ENCODE assay signal across 9 mouse cellular contexts in genomic region chr6:30546571-30547273, GRCm38 (mm10). TPM values are rescaled to one million over a fixed set of nuclear protein-coding genes. Genes with fewer than 3 reads are reported as not detected.
DNase-seq lines count a peak whose midpoint lies in the region; ATAC-seq lines count a peak whose summit lies in the region.
"Had no signal": no experiment of that assay in that cellular context is flagged by ENCODE, and none has a peak within 500 bp of the region (broad histone marks: within the 10 kb centered on the region; RNA-seq: fewer than 3 reads in every experiment).

No protein-coding gene starts in this region.

- DNase-seq in heart, adult 11 months, result peak; percentile 81
- no peak for DNase-seq in heart, postnatal 14 days
- peak; percentile 62 for DNase-seq in CD4-positive, CD25-positive, alpha-beta regulatory T cell, adult 2 months (ENCODE audit: low read depth, low spot score)
- DNase-seq in cerebellum, adult 8-10 months, result peak; percentile 41
- peak; percentile 6 to 36 for DNase-seq in monocyte, adult 2 months (ENCODE audit: low read depth in 1 of 2, low spot score in 2 of 2)
- no peak for DNase-seq in layer of hippocampus, postnatal 25 days (ENCODE audit: extremely low spot score in 1 of 2, low spot score in 1 of 2)

- no peaks in the 10 kb centered on the region for H3K9me3 ChIP-seq in limb, embryonic 15.5 days
- H3K9me3 ChIP-seq: G1E had no signal

- H3K27ac ChIP-seq in limb, embryonic 15.5 days, result peak overlapping the region; percentile 83

- no peaks in the 10 kb centered on the region for H3K36me3 ChIP-seq in limb, embryonic 15.5 days
- H3K36me3 ChIP-seq: G1E had no signal

- peak overlapping the region; percentile 41 for H3K4me2 ChIP-seq in limb, embryonic 15.5 days

- H3K9ac ChIP-seq in limb, embryonic 15.5 days, result no peak overlapping the region

- H3K4me1 ChIP-seq in limb, embryonic 15.5 days, result peaks cover 58% of the 10 kb centered on the region

- 9% methylated on average over 17 of the region's 17 CpGs for WGBS in limb, embryonic 15.5 days

- peak overlapping the region; percentile 23 for H3K4me3 ChIP-seq in limb, embryonic 15.5 days

- intact Hi-C loops in heart, postnatal 14 days (cut with DNase I), result no loop called here

- no peaks in the 10 kb centered on the region for H3K27me3 ChIP-seq in limb, embryonic 15.5 days

- peak; percentile 68 for ATAC-seq in granulocyte monocyte progenitor cell, adult 5-6 weeks (replicated peaks; ENCODE audit: poor library complexity, severe bottlenecking)
- no peak for ATAC-seq in limb, embryonic 15.5 days (ENCODE audit: insufficient number of reproducible peaks, low FRiP score, low TSS enrichment, low read depth)

RNA-seq across cellular contexts. Expression of gene Cpa2, which starts 5.3 kb away (rescaled TPM):
- total RNA-seq in heart, postnatal 14 days (2021), result not detected
- total RNA-seq in granulocyte monocyte progenitor cell, adult 5-6 weeks (2014; fragmentation: Nextera tagmentation), result not detected in 2 replicates
- 0.30 and 1.1 TPM in 2 replicates for total RNA-seq in granulocyte monocyte progenitor cell, adult 5-6 weeks (2017)
- 4.8 and 6.7 TPM in 2 replicates for polyA plus RNA-seq in limb, embryonic 15.5 days (2015; fragmentation: Nextera tagmentation; extraction: Ambion mirVana)
- 1 to 10 TPM; 1.2 to 1.4 TPM for total RNA-seq in layer of hippocampus, postnatal 25 days (2021)
- total RNA-seq: G1E had no signal
- polyA plus RNA-seq: G1E had no signal

RNA-seq across cellular contexts. Expression of gene Cpa4, which starts 21.4 kb away (rescaled TPM):
- not detected for total RNA-seq in heart, postnatal 14 days (2021)
- total RNA-seq in granulocyte monocyte progenitor cell, adult 5-6 weeks (2014; fragmentation: Nextera tagmentation), result not detected in 2 replicates
- not detected in 2 replicates for total RNA-seq in granulocyte monocyte progenitor cell, adult 5-6 weeks (2017)
- 5.2 and 6.3 TPM in 2 replicates for polyA plus RNA-seq in limb, embryonic 15.5 days (2015; fragmentation: Nextera tagmentation; extraction: Ambion mirVana)
- total RNA-seq in layer of hippocampus, postnatal 25 days (2021), result not detected
- polyA plus RNA-seq: G1E had no signal

RNA-seq across cellular contexts. Expression of gene Ssmem1, which starts 37.1 kb away (rescaled TPM):
- under 1 TPM in 1 of 2 experiments, not detected in 1; 0.24 TPM for total RNA-seq in heart, postnatal 14 days (2021)
- total RNA-seq in granulocyte monocyte progenitor cell, adult 5-6 weeks (2014; fragmentation: Nextera tagmentation), result not detected in 2 replicates
- total RNA-seq in granulocyte monocyte progenitor cell, adult 5-6 weeks (2017), result 0.21 TPM in 1 of 2 replicates, not detected in the other
- 0.14 TPM in 1 of 2 replicates, not detected in the other for polyA plus RNA-seq in limb, embryonic 15.5 days (2015; fragmentation: Nextera tagmentation; extraction: Ambion mirVana)
- 1 to 10 TPM in 1 of 2 experiments, under 1 TPM in 1; 0.37 to 1.2 TPM for total RNA-seq in layer of hippocampus, postnatal 25 days (2021)
- polyA plus RNA-seq: G1E had no signal

RNA-seq across cellular contexts. Expression of gene Tmem209, which starts 37.1 kb away (rescaled TPM):
- total RNA-seq in heart, postnatal 14 days (2021), result 1 to 10 TPM; 6.9 to 7.6 TPM
- 45.0 and 65.8 TPM in 2 replicates for total RNA-seq in granulocyte monocyte progenitor cell, adult 5-6 weeks (2014; fragmentation: Nextera tagmentation)
- total RNA-seq in granulocyte monocyte progenitor cell, adult 5-6 weeks (2017), result 34.0 and 38.2 TPM in 2 replicates
- polyA plus RNA-seq in limb, embryonic 15.5 days (2015; fragmentation: Nextera tagmentation; extraction: Ambion mirVana), result 28.0 and 28.1 TPM in 2 replicates
- 10 to 100 TPM; 15.8 to 20.7 TPM for total RNA-seq in layer of hippocampus, postnatal 25 days (2021)

Comparison
In these comparisons a context has a peak if more than half of its experiments do, and no peak if none do; other contexts are left out.
1. DNase-seq: peak in heart, adult 11 months (single experiment), CD4-positive, CD25-positive, alpha-beta regulatory T cell, adult 2 months (single experiment), cerebellum, adult 8-10 months (single experiment) and monocyte, adult 2 months (2 of 2); none in heart, postnatal 14 days (0 of 2) and layer of hippocampus, postnatal 25 days (0 of 2).